Mouse (Mus musculus) hindbrain, embryonic 11.5 days (tissue): ENCODE results near the gene Lrrfip2. TPM values are rescaled to one million over a fixed set of nuclear protein-coding genes. Genes with fewer than 3 reads are reported as not detected.

ENCODE experiments used
- ATAC-seq: fragments of 200-750 bp; cut with Nextera tagmentation; 2 replicates; pipeline ENCODE4 v1.8.0; 2017; ENCODE audit warnings: mild to moderate bottlenecking, moderate TSS enrichment, moderate library complexity; ENCODE audit not compliant: low FRiP score
- DNase-seq: peaks from one replicate; pipeline ENCODE4 v3.0.0-alpha.2; 2015; ENCODE audit warnings: low spot score
- H3K27ac ChIP-seq: fragments of 300-500 bp; sonication (generic); 2 replicates; pipeline ENCODE4 v1.5.1; 2014; ENCODE audit warnings: mild to moderate bottlenecking, low read depth, low read length
- H3K27me3 ChIP-seq: fragments of 300-500 bp; sonication (generic); 2 replicates; pipeline ENCODE4 v1.6.1; 2014; ENCODE audit warnings: mild to moderate bottlenecking, low read length, moderate library complexity, mixed read lengths; ENCODE audit not compliant: control insufficient read depth, insufficient read depth
- H3K36me3 ChIP-seq: fragments of 300-500 bp; sonication (generic); 2 replicates; pipeline ENCODE4 v1.6.1; 2014; ENCODE audit warnings: mild to moderate bottlenecking, low read length, moderate library complexity, mixed read lengths; ENCODE audit not compliant: control insufficient read depth, insufficient read depth
- H3K4me1 ChIP-seq: fragments of 300-500 bp; sonication (generic); replicated peaks from 2 replicates; pipeline ENCODE4 v1.6.1; 2014; ENCODE audit warnings: low read length, mixed read lengths; ENCODE audit not compliant: control insufficient read depth, insufficient read depth
- H3K4me2 ChIP-seq: fragments of 300-500 bp; sonication (generic); replicated peaks from 2 replicates; pipeline ENCODE4 v1.6.1; 2014; ENCODE audit warnings: mild to moderate bottlenecking, low read depth, low read length
- H3K4me3 ChIP-seq: fragments of 300-500 bp; sonication (generic); 2 replicates; pipeline ENCODE4 v1.5.1; 2014; ENCODE audit warnings: low read depth, low read length
- H3K9ac ChIP-seq: fragments of 300-500 bp; sonication (generic); 2 replicates; pipeline ENCODE4 v1.6.1; 2014; ENCODE audit warnings: low read depth, low read length
- H3K9me3 ChIP-seq: fragments of 300-500 bp; sonication (generic); 2 replicates; pipeline ENCODE4 v1.6.1; 2016; ENCODE audit warnings: low read length; ENCODE audit not compliant: control insufficient read depth
- WGBS: fragments of 180-500 bp; shearing (Covaris S2); extraction: QIAGEN DNeasy Blood & Tissue Kit; methylation state at CpG from one replicate; pipeline ENCODE4 v1.1.7; 2014; 5-methylcytosine and 5-hydroxymethylcytosine counted together
- polyA plus RNA-seq: library from polyadenylated mRNA; unstranded; fragments of >200 nt; fragmentation: Nextera tagmentation; extraction: Ambion mirVana; gene quantifications from 2 replicates; pipeline ENCODE4 v1.2.1, GENCODE M21; 2014

Lrrfip2 gene
- polyA plus RNA-seq, 1 experiment from 2014 or later, result 57.4 TPM

DNA sequence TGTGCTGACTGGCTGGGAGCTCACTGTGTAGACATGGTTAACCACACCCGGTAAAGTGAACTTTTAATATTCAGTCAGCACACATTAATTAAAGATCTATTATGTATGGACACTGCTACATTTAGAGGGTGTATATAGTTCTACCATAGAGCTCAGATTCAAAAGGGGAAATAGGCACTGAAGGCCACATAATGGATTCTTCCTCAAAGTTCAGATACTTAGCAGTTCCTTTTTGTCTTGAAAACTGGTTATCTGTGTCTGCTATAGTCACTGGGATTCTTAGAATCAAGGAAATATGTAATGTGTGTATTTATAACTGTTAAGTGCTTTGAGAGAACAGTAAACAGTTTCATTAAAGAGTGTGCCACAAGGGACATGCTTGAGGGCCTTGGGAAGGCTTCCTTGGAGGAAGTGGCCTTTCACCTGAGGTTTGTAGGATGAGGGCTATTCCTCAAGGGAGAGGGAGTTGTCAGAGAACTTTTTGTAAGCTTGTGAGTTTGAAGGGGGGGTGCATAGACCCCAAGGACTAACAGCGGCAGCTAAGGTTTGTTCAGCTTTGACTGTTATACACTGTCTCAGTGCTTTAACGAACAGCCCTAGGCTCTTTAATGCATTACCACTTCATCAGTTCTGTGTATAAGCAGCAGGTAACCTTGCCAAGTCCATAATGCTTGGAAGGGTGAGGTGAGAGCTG lies 28.3 kb downstream of the Lrrfip2 start:
- H3K27ac ChIP-seq, result no peak overlapping the region
- no peak for DNase-seq
- H3K9ac ChIP-seq, result no peak overlapping the region
- no peaks in the 10 kb centered on the region for H3K27me3 ChIP-seq
- no peak overlapping the region for H3K4me2 ChIP-seq
- no peak overlapping the region for H3K4me3 ChIP-seq
- WGBS, result 89% methylated on average over 3 of the region's 3 CpGs
- H3K9me3 ChIP-seq, result no peaks in the 10 kb centered on the region
- H3K4me1 ChIP-seq, result no peaks in the 10 kb centered on the region
- no peaks in the 10 kb centered on the region for H3K36me3 ChIP-seq
- no peak for ATAC-seq

DNA sequence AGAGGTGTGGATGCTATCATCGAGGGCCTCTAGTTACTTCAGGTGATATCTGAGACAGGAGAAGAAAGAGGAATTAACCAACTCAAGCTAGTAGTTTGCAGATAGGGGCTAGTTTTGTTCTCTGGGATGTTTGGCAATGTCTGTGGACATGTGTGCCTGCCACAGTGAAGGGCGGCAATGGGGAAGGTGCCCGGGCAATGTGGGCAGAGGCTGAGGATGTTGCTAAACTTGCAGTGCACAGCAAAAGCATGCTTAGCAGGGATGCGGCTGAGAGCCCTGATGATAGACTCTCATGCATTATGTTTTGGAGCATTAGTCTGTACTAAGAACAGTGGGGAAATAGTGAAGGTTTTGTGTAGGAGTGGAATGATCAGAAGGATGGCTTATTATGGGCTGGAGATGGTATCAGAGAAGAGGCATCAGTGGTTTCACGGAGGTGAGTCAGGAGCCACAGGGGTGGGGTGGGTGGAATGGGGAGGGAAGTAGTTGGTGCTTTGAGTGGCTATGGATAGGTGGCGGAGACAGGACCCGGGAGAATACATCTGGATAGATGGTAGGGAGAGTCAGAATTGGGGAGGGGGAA lies 28.9 kb downstream of the Lrrfip2 start:
- 92% methylated on average over 7 of the region's 7 CpGs for WGBS
- no peak for ATAC-seq
- H3K9ac ChIP-seq, result no peak overlapping the region
- H3K4me1 ChIP-seq, result no peaks in the 10 kb centered on the region
- H3K4me2 ChIP-seq, result no peak overlapping the region
- no peaks in the 10 kb centered on the region for H3K9me3 ChIP-seq
- H3K27me3 ChIP-seq, result no peaks in the 10 kb centered on the region
- H3K4me3 ChIP-seq, result no peak overlapping the region
- no peak for DNase-seq
- H3K36me3 ChIP-seq, result no peaks in the 10 kb centered on the region
- H3K27ac ChIP-seq, result no peak overlapping the region

DNA sequence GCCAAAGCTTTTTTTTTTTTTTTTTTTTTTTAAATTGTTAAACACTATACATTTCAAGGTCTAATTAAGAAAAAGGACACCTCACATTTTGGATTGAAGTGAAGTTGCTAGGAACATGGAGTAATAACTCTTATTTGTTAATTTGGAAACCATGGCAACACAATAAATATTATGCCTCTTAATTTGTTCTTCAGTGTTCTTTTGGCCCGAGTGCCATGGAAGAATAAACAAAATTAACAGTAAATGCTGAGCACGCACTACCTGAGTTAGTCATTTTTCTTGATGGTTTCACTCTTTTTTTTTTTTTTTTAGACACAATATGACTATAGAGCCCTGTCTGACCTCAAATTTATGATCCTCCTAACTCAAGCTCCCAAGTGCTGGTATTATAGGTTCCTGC lies 30.6 kb downstream of the Lrrfip2 start:
- Histone ChIP-seq H3K4me3 (no peak overlapping the region), H3K4me1 (no peaks in the 10 kb centered on the region), H3K4me2 (no peak overlapping the region), H3K9ac (no peak overlapping the region), H3K9me3 (no peaks in the 10 kb centered on the region), H3K27me3 (no peaks in the 10 kb centered on the region), H3K36me3 (no peaks in the 10 kb centered on the region), H3K27ac (no peak overlapping the region)
- no peak for DNase-seq
- no peak for ATAC-seq
- WGBS, result 93% methylated on average over 2 of the region's 2 CpGs

DNA sequence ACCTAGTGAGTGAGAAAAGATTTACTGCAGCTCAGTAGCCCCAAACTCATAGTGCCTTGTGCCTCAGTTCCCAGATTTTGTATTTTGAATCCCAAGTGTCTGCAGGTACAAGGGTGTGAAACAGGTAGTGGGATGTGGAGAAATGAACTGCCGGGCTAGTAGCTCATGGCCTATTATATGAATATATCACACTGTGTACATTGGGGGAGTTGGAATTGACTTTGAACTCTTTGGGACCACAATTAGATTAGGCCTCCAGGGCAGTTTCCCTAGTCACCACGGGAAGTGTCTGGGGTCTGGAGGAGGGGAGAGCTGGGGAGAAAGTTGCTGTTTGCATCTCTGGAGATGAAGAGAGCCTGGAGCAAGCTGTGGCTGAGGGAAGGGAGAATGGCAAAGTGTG lies 31.0 kb downstream of the Lrrfip2 start:
- no peak overlapping the region for H3K4me3 ChIP-seq
- no peak for DNase-seq
- 72% methylated on average over 2 of the region's 2 CpGs for WGBS
- no peaks in the 10 kb centered on the region for H3K4me1 ChIP-seq
- no peaks in the 10 kb centered on the region for H3K36me3 ChIP-seq
- ATAC-seq, result no peak
- H3K9me3 ChIP-seq, result no peaks in the 10 kb centered on the region
- H3K27ac ChIP-seq, result no peak overlapping the region
- no peak overlapping the region for H3K9ac ChIP-seq
- H3K4me2 ChIP-seq, result no peak overlapping the region
- H3K27me3 ChIP-seq, result no peaks in the 10 kb centered on the region

DNA sequence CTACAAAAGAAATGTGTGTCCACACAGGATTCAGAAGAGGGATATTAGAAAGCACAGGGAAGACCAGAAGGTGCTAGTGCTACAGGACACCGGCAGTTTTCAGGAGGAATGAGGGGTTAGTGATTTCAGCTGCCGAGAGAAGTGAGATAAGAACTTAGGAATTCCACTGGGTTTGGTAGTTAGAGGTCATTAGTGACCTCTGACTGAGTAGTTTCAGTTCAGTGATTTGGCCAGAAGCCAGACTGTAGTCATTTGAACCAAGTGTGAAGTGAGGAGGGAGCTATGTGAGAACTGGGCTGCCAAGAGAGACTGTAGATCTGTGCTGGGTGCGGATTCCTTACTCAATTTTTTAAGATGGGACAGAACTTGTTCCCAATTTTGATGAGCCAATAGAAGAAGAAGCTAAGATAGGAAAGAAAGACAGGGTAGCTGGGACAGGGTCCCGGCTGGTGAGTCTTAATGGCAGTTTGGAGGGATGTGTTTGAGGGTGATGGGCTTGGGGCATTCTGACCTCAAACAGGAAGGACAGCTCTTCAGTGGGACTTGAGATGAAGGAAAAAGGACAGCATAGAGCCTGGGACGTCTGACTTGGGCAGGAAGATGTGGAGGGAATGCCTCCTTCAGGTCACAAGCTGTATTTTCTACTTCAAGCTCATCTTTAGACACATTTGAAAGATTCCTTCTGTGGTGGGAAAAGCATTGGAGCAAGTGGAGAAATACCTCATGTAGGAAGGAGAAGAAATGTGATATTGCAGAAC lies 32.0 kb downstream of the Lrrfip2 start:
- Histone ChIP-seq H3K27me3 (no peaks in the 10 kb centered on the region), H3K4me2 (no peak overlapping the region), H3K4me1 (no peaks in the 10 kb centered on the region), H3K9ac (no peak overlapping the region), H3K9me3 (no peaks in the 10 kb centered on the region), H3K4me3 (no peak overlapping the region), H3K36me3 (no peaks in the 10 kb centered on the region), H3K27ac (no peak overlapping the region)
- no peak for ATAC-seq
- DNase-seq, result no peak
- 68% methylated on average over 5 of the region's 5 CpGs for WGBS

DNA sequence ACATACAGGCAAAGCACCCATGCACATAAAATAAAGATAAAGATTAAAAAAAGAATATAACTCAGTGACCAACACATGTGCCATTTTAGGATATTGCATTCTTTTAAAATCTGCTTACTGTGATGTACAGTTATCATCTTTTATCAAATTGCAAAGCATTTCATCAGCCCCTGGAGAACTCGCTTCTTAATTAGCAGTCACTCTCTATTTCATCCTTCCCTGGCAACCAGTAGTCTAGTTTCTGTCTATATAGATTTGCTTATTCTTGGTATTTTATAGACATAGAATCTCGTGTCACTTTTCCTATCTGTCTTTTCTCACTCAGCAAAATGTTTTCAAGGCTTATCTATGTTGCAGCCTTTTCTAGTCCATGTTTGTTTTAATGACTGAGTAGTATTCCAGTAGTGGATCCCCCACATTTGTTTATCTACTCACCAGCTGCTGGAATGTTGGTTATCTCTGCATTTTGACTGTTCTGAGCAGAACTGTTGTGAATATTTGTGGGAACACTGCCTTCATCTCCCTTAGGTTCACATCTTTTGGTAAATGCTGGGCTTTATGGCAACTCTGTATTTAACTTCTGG lies 35.0 kb downstream of the Lrrfip2 start:
- ATAC-seq (no peak), DNase-seq (no peak)
- Histone ChIP-seq H3K9me3 (no peaks in the 10 kb centered on the region), H3K4me3 (no peak overlapping the region), H3K27ac (no peak overlapping the region), H3K9ac (no peak overlapping the region), H3K27me3 (no peaks in the 10 kb centered on the region), H3K4me2 (no peak overlapping the region), H3K36me3 (no peaks in the 10 kb centered on the region), H3K4me1 (no peaks in the 10 kb centered on the region)
- 93% methylated on average over 2 of the region's 2 CpGs for WGBS

DNA sequence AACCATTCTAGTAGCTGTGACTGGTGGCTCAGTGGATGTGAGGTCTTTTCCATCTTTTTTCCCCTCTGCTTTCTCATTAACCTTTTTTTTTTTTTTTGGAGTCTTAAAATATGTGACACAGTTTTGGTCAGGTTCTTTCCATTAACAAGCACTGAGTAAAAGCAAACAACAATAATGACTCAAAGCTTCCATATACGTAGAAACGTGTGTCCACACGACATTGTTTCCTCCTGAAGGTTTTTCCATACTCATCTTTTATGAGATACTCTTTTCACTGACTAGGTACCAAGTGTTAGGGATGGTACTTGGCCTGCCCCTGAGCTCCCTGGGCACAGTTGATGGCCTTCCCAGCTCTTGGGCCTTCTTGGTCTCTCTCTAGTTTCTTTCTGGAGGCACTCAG lies 35.6 kb downstream of the Lrrfip2 start:
- Histone ChIP-seq H3K4me2 (no peak overlapping the region), H3K4me3 (no peak overlapping the region), H3K9ac (no peak overlapping the region), H3K9me3 (no peaks in the 10 kb centered on the region), H3K27me3 (no peaks in the 10 kb centered on the region), H3K4me1 (no peaks in the 10 kb centered on the region), H3K36me3 (no peaks in the 10 kb centered on the region), H3K27ac (no peak overlapping the region)
- DNase-seq, result no peak
- 93% methylated on average over 3 of the region's 3 CpGs for WGBS
- no peak for ATAC-seq

DNA sequence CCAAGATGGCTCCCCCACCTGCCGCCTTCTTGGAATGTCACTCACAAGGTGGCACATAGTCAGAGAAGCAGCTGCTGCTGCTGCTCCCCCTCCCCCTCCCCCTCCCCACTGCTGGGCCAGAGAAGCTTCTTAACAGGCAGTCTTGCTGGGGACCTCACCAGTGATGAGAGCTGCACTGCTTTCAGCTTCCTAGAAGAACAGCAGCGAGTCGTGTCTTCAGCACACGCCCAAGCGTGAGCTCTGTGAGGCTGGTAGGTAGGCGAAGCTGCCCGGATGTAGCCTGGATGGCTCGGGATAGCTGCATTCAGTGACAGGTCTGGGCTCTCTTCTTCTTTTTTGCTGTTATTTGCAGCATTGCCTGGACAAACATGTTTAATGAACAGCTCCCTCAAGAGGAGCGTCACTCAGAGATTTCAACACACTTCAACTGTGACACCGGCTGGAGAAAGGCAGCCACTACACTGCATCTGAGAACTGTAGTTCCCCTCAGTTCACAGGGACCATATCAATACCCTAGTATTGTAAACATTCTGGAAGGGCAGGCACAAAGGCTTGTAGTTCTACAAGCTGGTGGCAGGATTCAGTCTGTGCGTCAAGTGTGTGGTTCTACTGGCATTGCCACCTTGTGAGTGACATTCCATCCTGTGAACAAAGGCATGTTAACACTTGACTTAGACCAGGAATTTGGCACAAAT lies 38.5 kb downstream of the Lrrfip2 start:
- DNase-seq (no peak), ATAC-seq (no peak)
- WGBS, result 90% methylated on average over 11 of the region's 11 CpGs
- Histone ChIP-seq H3K36me3 (no peaks in the 10 kb centered on the region), H3K4me2 (no peak overlapping the region), H3K4me3 (no peak overlapping the region), H3K4me1 (no peaks in the 10 kb centered on the region), H3K9me3 (no peaks in the 10 kb centered on the region), H3K9ac (no peak overlapping the region), H3K27ac (no peak overlapping the region), H3K27me3 (no peaks in the 10 kb centered on the region)
